Mouse (Mus musculus) kidney, embryonic 16.5 days (tissue): ENCODE measurements around the gene Tmem51. TPM values are rescaled to one million over a fixed set of nuclear protein-coding genes. Genes with fewer than 3 reads are reported as not detected.
A peak's percentile ranks its signal among the peaks of the same experiment; 100 is the strongest.
"Not testable (repeated sequence)": the region's sequence is repeated elsewhere in the genome, so short reads cannot be mapped to it uniquely, and the experiment has no call there.

Source experiments
- ATAC-seq: fragments of 200-750 bp; cut with Nextera tagmentation; 2 replicates; pipeline ENCODE4 v1.8.0; 2017; ENCODE audit warnings: moderate TSS enrichment; ENCODE audit not compliant: low FRiP score, low TSS enrichment
- H3K27ac ChIP-seq: fragments of 300-500 bp; sonication (generic); 2 replicates; pipeline ENCODE4 v1.5.1; 2014; ENCODE audit warnings: low read length
- H3K27me3 ChIP-seq: fragments of 300-500 bp; sonication (generic); 2 replicates; pipeline ENCODE4 v1.6.1; 2014; ENCODE audit warnings: low read length, control low read depth, mixed read lengths; ENCODE audit not compliant: insufficient read depth
- H3K36me3 ChIP-seq: fragments of 300-500 bp; sonication (generic); 2 replicates; pipeline ENCODE4 v1.6.1; 2014; ENCODE audit warnings: low read length, control low read depth, mixed read lengths; ENCODE audit not compliant: insufficient read depth
- H3K4me1 ChIP-seq: fragments of 300-500 bp; sonication (generic); 2 replicates; pipeline ENCODE4 v1.6.1; 2014; ENCODE audit warnings: low read length, control low read depth, mixed read lengths; ENCODE audit not compliant: insufficient read depth
- H3K4me2 ChIP-seq: fragments of 300-500 bp; sonication (generic); replicated peaks from 2 replicates; pipeline ENCODE4 v1.6.1; 2014; ENCODE audit warnings: low read depth, low read length
- H3K4me3 ChIP-seq: fragments of 300-500 bp; sonication (generic); 2 replicates; pipeline ENCODE4 v1.5.1; 2014; ENCODE audit warnings: mild to moderate bottlenecking, low read length
- H3K9ac ChIP-seq: fragments of 300-500 bp; sonication (generic); replicated peaks from 2 replicates; pipeline ENCODE4 v1.6.1; 2014; ENCODE audit warnings: low read length
- H3K9me3 ChIP-seq: fragments of 300-500 bp; sonication (generic); 2 replicates; pipeline ENCODE4 v1.6.1; 2016; ENCODE audit warnings: low read length, control low read depth
- WGBS: fragments of 180-500 bp; shearing (Covaris S2); extraction: QIAGEN DNeasy Blood & Tissue Kit; methylation state at CpG from one replicate; pipeline ENCODE4 v1.1.7; 2014; 5-methylcytosine and 5-hydroxymethylcytosine counted together
- polyA plus RNA-seq: library from polyadenylated mRNA; unstranded; fragments of >200 nt; fragmentation: Nextera tagmentation; extraction: Ambion mirVana; gene quantifications from 2 replicates; pipeline ENCODE4 v1.2.1, GENCODE M21; 2015

Gene Tmem51
- polyA plus RNA-seq, 1 experiment from 2014 or later: 41.6 TPM

- 24% methylated on average over 9 of the region's 9 CpGs for WGBS
- Histone ChIP-seq H3K27ac (peak overlapping the region; percentile 54), H3K9me3 (no peaks in the 10 kb centered on the region), H3K9ac (0 out of 2 replicates have a peak overlapping the region, but pooled peaks have one; percentile 20), H3K27me3 (no peaks in the 10 kb centered on the region), H3K4me3 (no peak overlapping the region), H3K4me1 (peaks cover 11% of the 10 kb centered on the region; the same call in 1 of the 2 replicates), H3K36me3 (no peaks in the 10 kb centered on the region), H3K4me2 (no peak overlapping the region)
- peak; percentile 60 for ATAC-seq
Observed at GRCm38 (mm10) chr4:142000581-142000980, 83.5 kb downstream of the Tmem51 start.

DNA sequence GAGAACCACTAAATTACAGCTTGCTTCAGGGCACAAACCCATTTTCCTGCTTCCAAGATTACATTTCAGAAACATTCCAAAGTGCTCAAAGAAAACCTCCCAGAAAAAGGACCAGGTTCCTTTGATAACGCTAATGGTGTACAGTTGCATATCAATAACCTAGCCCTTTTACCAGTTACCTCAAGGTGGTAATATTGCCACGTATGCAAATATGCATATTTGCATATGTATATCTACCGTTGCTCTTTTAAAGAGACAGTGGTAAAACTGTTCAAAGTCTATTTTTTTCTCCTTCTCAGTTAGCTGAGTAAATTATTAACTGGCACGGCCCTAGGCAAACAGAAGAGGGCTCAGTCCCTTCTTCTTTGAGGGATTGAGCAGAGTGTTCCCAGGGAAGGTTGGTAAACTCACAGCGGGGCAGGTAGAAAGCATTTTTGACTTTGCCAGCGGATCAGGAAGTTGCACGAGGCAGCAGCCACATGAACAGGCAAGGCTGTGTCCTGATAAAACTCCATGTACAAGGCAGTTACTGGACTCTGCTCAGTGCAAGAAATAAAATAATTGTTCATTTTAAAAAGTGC, 84.5 kb downstream of the Tmem51 start:
- Histone ChIP-seq H3K4me1 (peaks cover 11% of the 10 kb centered on the region; the same call in 1 of the 2 replicates), H3K4me2 (no peak overlapping the region; the same call in 1 of the 2 replicates), H3K9me3 (no peaks in the 10 kb centered on the region), H3K27me3 (no peaks in the 10 kb centered on the region), H3K27ac (peak overlapping the region; percentile 85), H3K9ac (no peak overlapping the region), H3K4me3 (no peak overlapping the region), H3K36me3 (no peaks in the 10 kb centered on the region)
- ATAC-seq: peak; percentile 16; the same call in 1 of the 2 replicates
- WGBS: 46% methylated on average over 7 of the region's 7 CpGs

- Histone ChIP-seq H3K4me3 (peak overlapping the region; percentile 44), H3K4me1 (peaks cover 11% of the 10 kb centered on the region; the same call in 1 of the 2 replicates), H3K9me3 (no peaks in the 10 kb centered on the region), H3K9ac (peak overlapping the region; percentile 60), H3K4me2 (peak overlapping the region; percentile 56), H3K27me3 (no peaks in the 10 kb centered on the region), H3K27ac (peak overlapping the region; percentile 69), H3K36me3 (no peaks in the 10 kb centered on the region)
- 26% methylated on average over 11 of the region's 11 CpGs for WGBS
- peak; percentile 21; the same call in 1 of the 2 replicates for ATAC-seq
Observed at GRCm38 (mm10) chr4:141998282-141998821, 85.8 kb downstream of the Tmem51 start.

- ATAC-seq: no peak
- Histone ChIP-seq H3K9ac (no peak overlapping the region), H3K27ac (no peak overlapping the region), H3K36me3 (no peaks in the 10 kb centered on the region), H3K4me2 (no peak overlapping the region), H3K4me3 (no peak overlapping the region), H3K9me3 (no peaks in the 10 kb centered on the region), H3K4me1 (peaks cover 11% of the 10 kb centered on the region; the same call in 1 of the 2 replicates), H3K27me3 (no peaks in the 10 kb centered on the region)
- WGBS: 57% methylated on average over 3 of the region's 3 CpGs
Observed at GRCm38 (mm10) chr4:141996880-141997279, 87.2 kb downstream of the Tmem51 start.

DNA sequence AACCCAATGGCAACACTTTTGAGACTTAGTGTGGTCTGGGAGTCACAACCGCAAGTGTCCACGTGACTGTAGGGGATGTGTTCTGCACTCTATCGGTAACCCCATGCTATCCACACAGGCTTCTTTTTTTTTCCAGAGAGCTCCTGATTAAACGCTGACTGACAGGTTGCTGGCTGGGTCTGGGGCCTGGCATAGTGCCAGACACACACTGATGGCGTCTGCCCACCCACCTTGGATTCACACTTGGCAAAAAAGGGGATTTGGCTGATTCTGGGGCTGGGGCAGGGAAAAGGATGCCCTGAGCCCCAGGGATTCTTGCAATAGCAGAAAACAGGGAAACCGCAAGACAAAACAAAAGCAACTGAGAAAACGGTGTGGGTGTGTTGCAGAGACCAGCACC, 88.0 kb downstream of the Tmem51 start:
- H3K9me3 ChIP-seq: no peaks in the 10 kb centered on the region
- no peak overlapping the region for H3K27ac ChIP-seq
- H3K4me1 ChIP-seq: peaks cover 11% of the 10 kb centered on the region; the same call in 1 of the 2 replicates
- H3K27me3 ChIP-seq: no peaks in the 10 kb centered on the region
- H3K4me2 ChIP-seq: no peak overlapping the region
- H3K4me3 ChIP-seq: no peak overlapping the region
- ATAC-seq: no peak
- WGBS: 76% methylated on average over 7 of the region's 7 CpGs
- no peak overlapping the region for H3K9ac ChIP-seq
- H3K36me3 ChIP-seq: no peaks in the 10 kb centered on the region

DNA sequence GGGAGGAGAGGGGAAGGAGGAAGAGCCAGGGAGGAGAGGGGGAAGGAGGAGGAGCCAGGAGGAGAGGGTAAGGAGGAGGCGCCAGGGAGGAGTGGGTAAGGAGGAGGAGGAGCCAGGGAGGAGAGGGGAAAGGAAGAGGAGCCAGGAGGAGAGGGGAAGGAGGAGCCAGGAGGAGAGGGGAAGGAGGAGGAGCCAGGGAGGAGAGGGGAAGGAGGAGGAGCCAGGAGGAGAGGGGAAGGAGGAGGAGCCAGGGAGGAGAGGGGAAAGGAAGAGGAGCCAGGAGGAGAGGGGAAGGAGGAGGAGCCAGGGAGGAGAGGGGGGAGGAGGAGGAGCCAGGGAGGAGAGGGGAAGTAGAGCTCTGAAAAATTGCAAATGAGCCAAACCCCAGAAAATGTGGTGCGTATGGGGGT, 90.0 kb downstream of the Tmem51 start:
- H3K4me2 ChIP-seq, H3K9ac ChIP-seq, ATAC-seq, H3K36me3 ChIP-seq, H3K9me3 ChIP-seq, H3K27me3 ChIP-seq, H3K27ac ChIP-seq, H3K4me3 ChIP-seq, H3K4me1 ChIP-seq: not testable (repeated sequence)
- WGBS: 64% methylated on average over 2 of the region's 2 CpGs

GRCm38 (mm10) chr4:141993347-141994061, 90.6 kb downstream of the Tmem51 start:
- peaks cover 4% of the 10 kb centered on the region; the same call in 1 of the 2 replicates for H3K4me1 ChIP-seq
- H3K27me3 ChIP-seq: no peaks in the 10 kb centered on the region
- 70% methylated on average over 5 of the region's 5 CpGs for WGBS
- H3K4me3 ChIP-seq: no peak overlapping the region
- H3K36me3 ChIP-seq: no peaks in the 10 kb centered on the region
- no peak overlapping the region for H3K27ac ChIP-seq
- H3K4me2 ChIP-seq: no peak overlapping the region
- no peaks in the 10 kb centered on the region for H3K9me3 ChIP-seq
- ATAC-seq: no peak
- H3K9ac ChIP-seq: no peak overlapping the region

GRCm38 (mm10) chr4:141992530-141993204, 91.4 kb downstream of the Tmem51 start:
- no peaks in the 10 kb centered on the region for H3K4me1 ChIP-seq
- H3K4me3 ChIP-seq: no peak overlapping the region
- H3K27me3 ChIP-seq: no peaks in the 10 kb centered on the region
- no peak for ATAC-seq
- no peaks in the 10 kb centered on the region for H3K9me3 ChIP-seq
- 86% methylated on average over 14 of the region's 14 CpGs for WGBS
- H3K9ac ChIP-seq: no peak overlapping the region
- H3K4me2 ChIP-seq: no peak overlapping the region
- no peaks in the 10 kb centered on the region for H3K36me3 ChIP-seq
- H3K27ac ChIP-seq: no peak overlapping the region

GRCm38 (mm10) chr4:141988178-141988577, 95.9 kb downstream of the Tmem51 start:
- ATAC-seq: no peak
- H3K4me3 ChIP-seq: no peak overlapping the region
- H3K27ac ChIP-seq: no peak overlapping the region
- no peaks in the 10 kb centered on the region for H3K36me3 ChIP-seq
- no peaks in the 10 kb centered on the region for H3K27me3 ChIP-seq
- no peaks in the 10 kb centered on the region for H3K4me1 ChIP-seq
- WGBS: 100% methylated on average over 1 of the region's 1 CpGs
- H3K9ac ChIP-seq: no peak overlapping the region
- no peak overlapping the region for H3K4me2 ChIP-seq
- H3K9me3 ChIP-seq: no peaks in the 10 kb centered on the region
